In the genomic region with DNA sequence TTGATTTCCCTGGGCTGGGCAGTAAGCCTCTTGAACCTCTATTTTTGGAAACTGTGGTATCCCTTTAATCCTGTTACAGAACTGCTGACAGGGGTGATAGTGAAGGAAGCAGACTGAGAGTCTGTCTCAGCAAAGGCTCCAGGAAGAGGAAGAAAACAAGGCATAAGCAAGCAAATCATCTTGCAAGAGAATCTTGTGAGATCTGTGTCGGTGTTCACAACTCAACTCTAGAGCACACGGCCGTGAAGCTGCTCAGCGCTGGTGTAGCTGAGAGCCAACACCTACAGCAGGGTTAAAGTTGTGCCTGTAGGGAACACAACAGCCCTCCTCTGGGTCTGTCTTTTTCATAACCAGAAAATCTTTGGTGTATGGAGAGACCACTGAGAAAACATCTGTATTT, we compare ENCODE assay signal across 15 mouse cellular contexts.
A peak's percentile ranks its signal among the peaks of the same experiment; 100 is the strongest.
DNase-seq lines count a peak whose midpoint lies in the region; ATAC-seq and TF ChIP-seq lines count a peak whose summit lies in the region.
"Had no signal": no experiment of that assay in that cellular context is flagged by ENCODE, and none has a peak within 500 bp of the region (broad histone marks: within the 10 kb centered on the region; RNA-seq: fewer than 3 reads in every experiment).

No protein-coding gene starts in this region.

- TF ChIP-seq CTCF in lung, embryonic 14.5 days (IDR thresholded peaks at IDR 0.05; ENCODE audit: low read depth) = no peak
- TF ChIP-seq CTCF in bone marrow macrophage, adult 2 months (IDR thresholded peaks at IDR 0.05; ENCODE audit: low read depth, low read length) = no peak
- no peak for TF ChIP-seq CTCF in heart, postnatal 0 days (IDR thresholded peaks at IDR 0.05; ENCODE audit: low read depth)

- DNase-seq in gastrocnemius, adult 18-20 months (ENCODE audit: low spot score) = peak; percentile 21
- DNase-seq in gastrocnemius, postnatal 10 days = no peak
- peak; percentile 33 for DNase-seq in lung, embryonic 14.5 days
- no peak for DNase-seq in lung, postnatal 14 days
- DNase-seq in heart, postnatal 0 days (ENCODE audit: low spot score) = peak; percentile 34
- no peak for DNase-seq in hindbrain, embryonic 11.5 days (ENCODE audit: low spot score)
- DNase-seq in forebrain, embryonic 10.5 days (ENCODE audit: extremely low spot score, low spot score) = no peak
- DNase-seq: adrenal gland, postnatal 14 days; kidney, adult 11 months; kidney, postnatal 36 days; spleen, adult 18-20 months; thymus, postnatal 14 days had no signal

- H3K9me3 ChIP-seq in lung, embryonic 14.5 days (ENCODE audit: low read depth, low read length) = no peaks in the 10 kb centered on the region
- no peaks in the 10 kb centered on the region for H3K9me3 ChIP-seq in heart, postnatal 0 days (replicated peaks; ENCODE audit: control insufficient read depth, low read length)
- H3K9me3 ChIP-seq in hindbrain, embryonic 11.5 days (ENCODE audit: control insufficient read depth, low read length) = no peaks in the 10 kb centered on the region
- no peaks in the 10 kb centered on the region for H3K9me3 ChIP-seq in forebrain, embryonic 10.5 days

- H3K4me1 ChIP-seq in lung, embryonic 14.5 days (ENCODE audit: insufficient read depth) = no peaks in the 10 kb centered on the region
- H3K4me1 ChIP-seq in bone marrow macrophage, adult 2 months (ENCODE audit: control insufficient read depth, insufficient read depth, low read length) = peaks cover 14% of the 10 kb centered on the region
- H3K4me1 ChIP-seq in heart, postnatal 0 days (ENCODE audit: control insufficient read depth, insufficient read depth) = peaks cover 16% of the 10 kb centered on the region
- no peaks in the 10 kb centered on the region for H3K4me1 ChIP-seq in hindbrain, embryonic 11.5 days (replicated peaks; ENCODE audit: control insufficient read depth, insufficient read depth, low read length)
- no peaks in the 10 kb centered on the region for H3K4me1 ChIP-seq in forebrain, embryonic 10.5 days

- H3K27me3 ChIP-seq in lung, embryonic 14.5 days (ENCODE audit: insufficient read depth, low read length) = no peaks in the 10 kb centered on the region
- H3K27me3 ChIP-seq in heart, postnatal 0 days (ENCODE audit: control insufficient read depth, insufficient read depth, low read length) = no peaks in the 10 kb centered on the region
- H3K27me3 ChIP-seq in hindbrain, embryonic 11.5 days (ENCODE audit: control insufficient read depth, insufficient read depth, low read length) = no peaks in the 10 kb centered on the region
- no peaks in the 10 kb centered on the region for H3K27me3 ChIP-seq in forebrain, embryonic 10.5 days (ENCODE audit: poor library complexity, severe bottlenecking)

- no peak overlapping the region for H3K9ac ChIP-seq in lung, embryonic 14.5 days
- H3K9ac ChIP-seq in heart, postnatal 0 days (replicated peaks; ENCODE audit: low read depth, low read length) = no peak overlapping the region
- no peak overlapping the region for H3K9ac ChIP-seq in hindbrain, embryonic 11.5 days (ENCODE audit: low read depth, low read length)

- H3K27ac ChIP-seq in lung, embryonic 14.5 days (ENCODE audit: low read depth) = peak overlapping the region; percentile 73; the same call in 1 of the 2 replicates
- peak overlapping the region; percentile 95 for H3K27ac ChIP-seq in bone marrow macrophage, adult 2 months (ENCODE audit: insufficient read depth, low read depth, low read length)
- H3K27ac ChIP-seq in heart, postnatal 0 days (ENCODE audit: low read depth) = peak overlapping the region; percentile 54
- no peak overlapping the region for H3K27ac ChIP-seq in hindbrain, embryonic 11.5 days (ENCODE audit: low read depth, low read length)
- H3K27ac ChIP-seq in forebrain, embryonic 10.5 days = no peak overlapping the region

- H3K4me3 ChIP-seq in lung, embryonic 14.5 days (ENCODE audit: low read depth, low read length) = no peak overlapping the region
- H3K4me3 ChIP-seq in bone marrow macrophage, adult 2 months (ENCODE audit: insufficient read depth, low read length) = no peak overlapping the region
- H3K4me3 ChIP-seq in heart, postnatal 0 days (ENCODE audit: low read depth, low read length) = no peak overlapping the region
- no peak overlapping the region for H3K4me3 ChIP-seq in hindbrain, embryonic 11.5 days (ENCODE audit: low read depth, low read length)
- H3K4me3 ChIP-seq in forebrain, embryonic 10.5 days = no peak overlapping the region
- H3K4me3 ChIP-seq: erythroblast, embryonic 14.5 days; myocyte had no signal

- 0 out of 2 replicates have a peak, but pooled peaks cover 3% of the 10 kb centered on the region for H3K36me3 ChIP-seq in lung, embryonic 14.5 days (ENCODE audit: insufficient read depth)
- H3K36me3 ChIP-seq in heart, postnatal 0 days (replicated peaks; ENCODE audit: control insufficient read depth, insufficient read depth, low read length) = no peaks in the 10 kb centered on the region
- no peaks in the 10 kb centered on the region for H3K36me3 ChIP-seq in hindbrain, embryonic 11.5 days (ENCODE audit: control insufficient read depth, insufficient read depth, low read length)
- H3K36me3 ChIP-seq in forebrain, embryonic 10.5 days (replicated peaks) = peaks cover 19% of the 10 kb centered on the region

- ATAC-seq in lung, embryonic 14.5 days (ENCODE audit: insufficient read depth) = no peak
- peak; percentile 57; the same call in 1 of the 2 replicates for ATAC-seq in heart, postnatal 0 days (ENCODE audit: insufficient read depth, low read depth)
- ATAC-seq in hindbrain, embryonic 11.5 days (ENCODE audit: low FRiP score) = no peak

- WGBS in lung, embryonic 14.5 days = 40% methylated on average over 4 of the region's 4 CpGs
- 9% methylated on average over 4 of the region's 4 CpGs for WGBS in heart, postnatal 0 days
- WGBS in hindbrain, embryonic 11.5 days = 89% methylated on average over 4 of the region's 4 CpGs
- 88% methylated on average over 4 of the region's 4 CpGs for WGBS in forebrain, embryonic 10.5 days

- no peak for TF ChIP-seq POLR2A in bone marrow macrophage, adult 2 months (IDR thresholded peaks at IDR 0.05; ENCODE audit: borderline replicate concordance, low read depth, low read length)

- H3K4me2 ChIP-seq in lung, embryonic 14.5 days = no peak overlapping the region
- peak overlapping the region; percentile 2; the same call in 1 of the 2 replicates for H3K4me2 ChIP-seq in heart, postnatal 0 days (ENCODE audit: low read depth, low read length)
- no peak overlapping the region for H3K4me2 ChIP-seq in hindbrain, embryonic 11.5 days (replicated peaks; ENCODE audit: low read depth, low read length)

- no peak for TF ChIP-seq EP300 in heart, postnatal 0 days (IDR thresholded peaks at IDR 0.05; ENCODE audit: low read depth)

Comparison
In these comparisons a context has a peak if more than half of its experiments do, and no peak if none do; other contexts are left out.
1. DNase-seq: peak in gastrocnemius, adult 18-20 months (single experiment), lung, embryonic 14.5 days (single experiment) and heart, postnatal 0 days (single experiment); none in gastrocnemius, postnatal 10 days (single experiment), lung, postnatal 14 days (single experiment), hindbrain, embryonic 11.5 days (single experiment) and forebrain, embryonic 10.5 days (single experiment).
2. H3K27ac ChIP-seq: peak in lung, embryonic 14.5 days (single experiment), bone marrow macrophage, adult 2 months (single experiment) and heart, postnatal 0 days (single experiment); none in hindbrain, embryonic 11.5 days (single experiment) and forebrain, embryonic 10.5 days (single experiment).